9 mouse cellular contexts compared by ENCODE assay signal in the genomic region with DNA sequence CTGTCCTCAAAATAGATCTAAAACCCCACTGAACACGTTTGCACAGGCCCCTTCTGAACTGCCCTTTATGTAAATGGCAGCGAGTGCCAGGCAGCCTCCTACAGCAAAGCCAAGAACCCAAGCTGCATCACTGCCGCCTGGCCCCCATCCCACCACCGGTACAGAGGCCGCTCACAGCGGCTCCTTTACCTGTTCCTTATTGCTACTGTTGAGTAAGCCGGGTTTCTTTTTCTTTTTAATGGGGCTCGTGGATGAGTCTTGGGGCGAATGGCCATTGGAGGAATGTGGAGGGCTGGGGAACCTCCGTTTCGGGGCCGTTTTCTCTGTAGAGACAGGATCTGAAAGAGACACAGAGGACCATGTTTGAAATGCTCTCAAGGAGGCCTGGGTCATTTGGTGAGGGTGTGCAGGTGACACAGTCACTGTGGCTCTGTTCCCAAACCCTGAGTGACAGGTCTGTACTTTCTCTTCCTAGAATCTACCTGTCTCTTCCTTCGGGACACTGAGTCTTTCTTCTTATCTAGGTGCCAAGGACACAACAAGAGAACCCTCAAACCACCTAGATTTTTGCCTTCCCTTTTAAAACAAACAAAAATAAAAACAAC. TPM values are rescaled to one million over a fixed set of nuclear protein-coding genes. Genes with fewer than 3 reads are reported as not detected.
DNase-seq lines count a peak whose midpoint lies in the region; ATAC-seq and TF ChIP-seq lines count a peak whose summit lies in the region.
"Had no signal": no experiment of that assay in that cellular context is flagged by ENCODE, and none has a peak within 500 bp of the region (broad histone marks: within the 10 kb centered on the region; RNA-seq: fewer than 3 reads in every experiment).

No protein-coding gene starts in this region.

- TF ChIP-seq EP300 in liver, postnatal 0 days (IDR thresholded peaks at IDR 0.05; ENCODE audit: low read depth): no peak

- H3K9ac ChIP-seq in liver, postnatal 0 days (replicated peaks): no peak overlapping the region
- peak overlapping the region; percentile 69 for H3K9ac ChIP-seq in heart, embryonic 13.5 days
- H3K9ac ChIP-seq in neural tube, embryonic 13.5 days: no peak overlapping the region

- no peak for ATAC-seq in liver, postnatal 0 days
- ATAC-seq in heart, embryonic 13.5 days (ENCODE audit: extremely low read depth, insufficient number of reproducible peaks, low FRiP score, low TSS enrichment): no peak
- ATAC-seq in neural tube, embryonic 13.5 days (ENCODE audit: low read depth): no peak

- peak overlapping the region; percentile 60; the same call in 1 of the 2 replicates for H3K27ac ChIP-seq in liver, postnatal 0 days (ENCODE audit: low read depth)
- H3K27ac ChIP-seq in heart, embryonic 13.5 days (replicated peaks): peak overlapping the region; percentile 88
- H3K27ac ChIP-seq in neural tube, embryonic 13.5 days (replicated peaks): peak overlapping the region; percentile 67

- H3K4me1 ChIP-seq in liver, postnatal 0 days (ENCODE audit: insufficient read depth): peaks cover 41% of the 10 kb centered on the region
- H3K4me1 ChIP-seq in heart, embryonic 13.5 days: peaks cover 94% of the 10 kb centered on the region
- peaks cover 85% of the 10 kb centered on the region for H3K4me1 ChIP-seq in neural tube, embryonic 13.5 days (replicated peaks)

- no peak overlapping the region for H3K4me3 ChIP-seq in liver, postnatal 0 days (ENCODE audit: low read depth, low read length)
- H3K4me3 ChIP-seq in heart, embryonic 13.5 days: no peak overlapping the region
- H3K4me3 ChIP-seq in neural tube, embryonic 13.5 days: no peak overlapping the region

- H3K9me3 ChIP-seq in liver, postnatal 0 days (ENCODE audit: low read length): no peaks in the 10 kb centered on the region
- H3K9me3 ChIP-seq in heart, embryonic 13.5 days: no peaks in the 10 kb centered on the region
- H3K9me3 ChIP-seq in neural tube, embryonic 13.5 days: no peaks in the 10 kb centered on the region

- no peak overlapping the region for H3K4me2 ChIP-seq in liver, postnatal 0 days (ENCODE audit: low read depth, low read length)
- H3K4me2 ChIP-seq in heart, embryonic 13.5 days: 0 out of 2 replicates have a peak overlapping the region, but pooled peaks have one; percentile 13
- no peak overlapping the region for H3K4me2 ChIP-seq in neural tube, embryonic 13.5 days

- no peak for TF ChIP-seq CTCF in liver, postnatal 0 days (IDR thresholded peaks at IDR 0.05; ENCODE audit: low read depth)

- peaks cover 25% of the 10 kb centered on the region for H3K36me3 ChIP-seq in liver, postnatal 0 days (replicated peaks; ENCODE audit: insufficient read depth, low read length)
- H3K36me3 ChIP-seq in heart, embryonic 13.5 days: peaks cover 50% of the 10 kb centered on the region
- peaks cover 43% of the 10 kb centered on the region for H3K36me3 ChIP-seq in neural tube, embryonic 13.5 days

- WGBS in liver, postnatal 0 days (ENCODE audit: insufficient replicate concordance): 90% methylated on average over 13 of the region's 13 CpGs
- 73% methylated on average over 13 of the region's 13 CpGs for WGBS in heart, embryonic 13.5 days
- 90% methylated on average over 13 of the region's 13 CpGs for WGBS in neural tube, embryonic 13.5 days

- peak; percentile 65 for DNase-seq in cerebellum, adult 18-20 months
- DNase-seq in cerebellum, adult 8-10 months: no peak
- no peak for DNase-seq in liver, postnatal 0 days
- DNase-seq in liver: no peak
- no peak for DNase-seq in kidney, adult 8-10 months
- no peak for DNase-seq in frontal cortex, postnatal 25 days (ENCODE audit: low spot score in 2 of 2)
- DNase-seq: embryo, embryonic 11 days had no signal

- H3K27me3 ChIP-seq in liver, postnatal 0 days (ENCODE audit: insufficient read depth, low read length): no peaks in the 10 kb centered on the region
- H3K27me3 ChIP-seq in heart, embryonic 13.5 days (replicated peaks): no peaks in the 10 kb centered on the region
- no peaks in the 10 kb centered on the region for H3K27me3 ChIP-seq in neural tube, embryonic 13.5 days

RNA-seq across cellular contexts. Expression of a gene that starts 46.9 kb away (rescaled TPM):
- 16.9 and 21.9 TPM in 2 replicates for polyA plus RNA-seq in liver, postnatal 0 days (2015; fragmentation: Nextera tagmentation; extraction: Ambion mirVana)
- polyA plus RNA-seq in heart, embryonic 13.5 days (2015; fragmentation: Nextera tagmentation; extraction: Ambion mirVana): 41.5 and 42.4 TPM in 2 replicates
- polyA plus RNA-seq in neural tube, embryonic 13.5 days (2015; fragmentation: Nextera tagmentation; extraction: Ambion mirVana): 69.0 and 73.2 TPM in 2 replicates

Comparison
In these comparisons a context has a peak if more than half of its experiments do, and no peak if none do; other contexts are left out.
1. DNase-seq: peak in cerebellum, adult 18-20 months (2 of 2); none in cerebellum, adult 8-10 months (single experiment), liver, postnatal 0 days (single experiment), liver (single experiment), kidney, adult 8-10 months (0 of 2) and frontal cortex, postnatal 25 days (0 of 2).
2. Peak in every context shown above with its lines, with median percentiles within 50 percentile points of each other: H3K27ac ChIP-seq.